Mouse (Mus musculus) urinary bladder, adult 2 months (tissue): ENCODE measurements around the gene Fem1b. TPM values are rescaled to one million over a fixed set of nuclear protein-coding genes. Genes with fewer than 3 reads are reported as not detected.
"Not testable (repeated sequence)": the region's sequence is repeated elsewhere in the genome, so short reads cannot be mapped to it uniquely, and the experiment has no call there.

Source experiments
- DNase-seq: peaks from one replicate; pipeline ENCODE4 v3.0.0; 2022; ENCODE audit warnings: low spot score
- polyA plus RNA-seq: library from polyadenylated mRNA; depleted of rRNA; stranded (reverse); fragments of >200 nt; gene quantifications from 2 replicates; pipeline ENCODE4 v1.2.3, GENCODE M21; 2012

The Fem1b gene
- polyA plus RNA-seq, 1 experiment: 12.6 TPM

- DNase-seq: no peak
Measured at GRCm38 (mm10) chr9:62827939-62828652, 16.4 kb upstream of the Fem1b start.

GRCm38 (mm10) chr9:62826456-62826855 lies 14.7 kb upstream of the Fem1b start:
- no peak for DNase-seq

GRCm38 (mm10) chr9:62825791-62826393 lies 14.2 kb upstream of the Fem1b start:
- DNase-seq: no peak

GRCm38 (mm10) chr9:62821811-62822210 lies 10.1 kb upstream of the Fem1b start:
- DNase-seq: no peak

- DNase-seq: no peak
Measured at GRCm38 (mm10) chr9:62820829-62821228, 9.1 kb upstream of the Fem1b start.

- not testable (repeated sequence) for DNase-seq
Measured at GRCm38 (mm10) chr9:62819910-62820309, 8.2 kb upstream of the Fem1b start.

- DNase-seq: no peak
Measured at GRCm38 (mm10) chr9:62819494-62819893, 7.8 kb upstream of the Fem1b start.

- DNase-seq: no peak
Measured at GRCm38 (mm10) chr9:62817828-62818614, 6.3 kb upstream of the Fem1b start.

- no peak for DNase-seq
Measured at GRCm38 (mm10) chr9:62817099-62817571, 5.4 kb upstream of the Fem1b start.

- DNase-seq: no peak
Measured at GRCm38 (mm10) chr9:62816323-62817098, 4.8 kb upstream of the Fem1b start.

- DNase-seq: no peak
Measured at GRCm38 (mm10) chr9:62814751-62815150, 3.0 kb upstream of the Fem1b start.

- no peak for DNase-seq
Measured at GRCm38 (mm10) chr9:62812216-62813049, 699 bp upstream of the Fem1b start.

- no peak for DNase-seq
Measured at GRCm38 (mm10) chr9:62810543-62811515, 905 bp downstream of the Fem1b start.

GRCm38 (mm10) chr9:62810095-62810494 lies 1.6 kb downstream of the Fem1b start:
- DNase-seq: no peak

GRCm38 (mm10) chr9:62799218-62799617 lies 12.5 kb downstream of the Fem1b start:
- DNase-seq: not testable (repeated sequence)

GRCm38 (mm10) chr9:62789856-62790255 lies 21.9 kb downstream of the Fem1b start:
- no peak for DNase-seq

GRCm38 (mm10) chr9:62786721-62787120 lies 25.0 kb downstream of the Fem1b start:
- no peak for DNase-seq

GRCm38 (mm10) chr9:62784233-62784632 lies 27.5 kb downstream of the Fem1b start:
- DNase-seq: no peak

- DNase-seq: no peak
Measured at GRCm38 (mm10) chr9:62782976-62783781, 28.6 kb downstream of the Fem1b start.
